Mouse (Mus musculus) thymus, postnatal 36 days (tissue): ENCODE data around the gene Vmn2r79.
"Not testable (repeated sequence)": the region's sequence is repeated elsewhere in the genome, so short reads cannot be mapped to it uniquely, and the experiment has no call there.

Experiments
- DNase-seq, 2 experiments: peaks; one replicate each; pipeline ENCODE4 v3.0.0; 2022; ENCODE audit warnings: mixed read lengths in 2 of 2

Gene Vmn2r79

GRCm38 (mm10) chr7:86995815-86996214 lies at the start of gene Vmn2r79:
TSS of gene Vmn2r79 (plus strand) at chr7:86996115.
- DNase-seq, result not testable (repeated sequence)

GRCm38 (mm10) chr7:86994700-86995099 lies 1.2 kb upstream of the Vmn2r79 start:
- no peak for DNase-seq

GRCm38 (mm10) chr7:87026486-87026885 lies 30.6 kb downstream of the Vmn2r79 start:
- DNase-seq, result not testable (repeated sequence)

GRCm38 (mm10) chr7:87063576-87063975 lies 67.7 kb downstream of the Vmn2r79 start:
- DNase-seq, result no peak
